Mouse (Mus musculus): ENCODE data around the gene A530032D15Rik.
"Not testable (repeated sequence)": the region's sequence is repeated elsewhere in the genome, so short reads cannot be mapped to it uniquely, and the experiment has no call there.

A530032D15Rik gene

DNA sequence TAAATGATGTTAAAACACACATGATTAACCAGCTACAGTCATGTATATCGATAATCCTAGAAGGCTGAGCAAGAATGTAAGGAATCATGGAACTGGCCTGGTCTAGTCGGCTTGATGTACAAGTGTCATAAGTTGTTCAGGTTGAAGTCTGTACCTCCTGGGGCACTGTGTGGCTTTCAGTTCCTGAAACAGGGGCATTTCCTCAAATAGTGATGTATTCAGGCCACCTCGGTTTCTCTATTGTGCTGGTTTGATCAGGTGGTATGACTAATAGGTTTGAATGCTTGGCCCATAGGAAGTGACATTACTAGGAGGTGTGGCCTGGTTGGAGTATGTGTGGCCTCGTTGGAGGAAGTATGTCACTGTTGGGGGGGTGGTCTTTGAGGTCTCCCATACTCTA lies 75.3 kb downstream of the A530032D15Rik start:
- DNase-seq: not testable (repeated sequence)

DNA sequence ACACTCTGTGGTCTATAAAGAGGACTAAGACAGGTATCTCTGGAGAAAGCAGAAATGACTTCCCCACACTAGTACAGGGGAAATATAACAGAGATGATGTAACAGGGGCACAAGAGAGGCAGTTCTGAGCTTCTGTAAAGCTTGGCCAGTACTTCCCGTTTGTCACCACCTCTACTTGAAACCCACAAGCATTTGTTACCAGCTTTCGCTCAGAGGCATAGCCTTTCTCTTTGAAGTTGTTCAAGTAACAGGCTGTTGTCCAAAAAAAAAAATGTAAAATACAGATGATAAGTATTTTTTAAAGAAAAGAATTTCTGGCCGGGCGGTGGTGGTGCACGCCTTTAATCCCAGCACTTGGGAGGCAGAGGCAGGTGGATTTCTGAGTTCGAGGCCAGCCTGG lies 76.0 kb downstream of the A530032D15Rik start:
- DNase-seq: not testable (repeated sequence)
